Mouse (Mus musculus): Measurements from ENCODE around the gene Ap2a2.
"Not testable (repeated sequence)": the region's sequence is repeated elsewhere in the genome, so short reads cannot be mapped to it uniquely, and the experiment has no call there.

The Ap2a2 gene

DNA sequence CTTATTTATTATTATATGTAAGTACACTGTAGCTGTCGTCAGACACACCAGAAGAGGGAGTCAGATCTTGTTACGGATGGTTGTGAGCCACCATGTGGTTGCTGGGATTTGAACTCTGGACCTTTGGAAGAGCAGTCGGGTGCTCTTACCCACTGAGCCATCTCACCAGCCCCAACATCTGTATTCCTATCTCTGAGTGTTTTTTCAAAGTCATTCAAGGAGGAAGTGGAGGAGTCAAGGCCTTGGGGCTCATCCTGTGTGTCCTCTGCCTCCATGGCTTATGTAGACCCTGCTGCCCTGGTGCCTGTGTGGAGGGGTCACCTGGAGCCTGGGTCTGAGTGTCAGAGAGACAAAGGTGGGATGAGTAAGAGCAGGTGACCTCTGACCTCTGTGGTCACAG is 107.1 kb downstream of the Ap2a2 start:
- not testable (repeated sequence) for DNase-seq

DNA sequence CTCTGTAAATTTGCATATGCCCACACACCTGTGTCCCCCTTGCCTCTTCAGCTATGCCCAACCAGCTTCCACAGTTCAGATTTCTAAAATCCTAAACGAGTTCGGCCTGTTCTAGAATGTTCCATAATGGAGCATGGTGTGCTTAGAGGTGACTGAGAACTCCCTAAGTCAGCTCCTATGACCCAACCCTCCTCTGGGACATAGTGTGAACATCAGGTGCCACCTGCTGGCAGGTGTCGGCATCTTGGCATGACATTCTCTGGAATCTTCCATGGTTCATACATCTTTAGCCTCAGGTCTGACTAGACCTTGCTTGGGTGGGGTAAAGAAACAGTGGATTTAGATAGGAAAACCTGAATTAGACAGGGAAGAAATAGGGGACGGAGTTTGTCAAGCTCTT is 109.0 kb downstream of the Ap2a2 start:
- no peak for DNase-seq

DNA sequence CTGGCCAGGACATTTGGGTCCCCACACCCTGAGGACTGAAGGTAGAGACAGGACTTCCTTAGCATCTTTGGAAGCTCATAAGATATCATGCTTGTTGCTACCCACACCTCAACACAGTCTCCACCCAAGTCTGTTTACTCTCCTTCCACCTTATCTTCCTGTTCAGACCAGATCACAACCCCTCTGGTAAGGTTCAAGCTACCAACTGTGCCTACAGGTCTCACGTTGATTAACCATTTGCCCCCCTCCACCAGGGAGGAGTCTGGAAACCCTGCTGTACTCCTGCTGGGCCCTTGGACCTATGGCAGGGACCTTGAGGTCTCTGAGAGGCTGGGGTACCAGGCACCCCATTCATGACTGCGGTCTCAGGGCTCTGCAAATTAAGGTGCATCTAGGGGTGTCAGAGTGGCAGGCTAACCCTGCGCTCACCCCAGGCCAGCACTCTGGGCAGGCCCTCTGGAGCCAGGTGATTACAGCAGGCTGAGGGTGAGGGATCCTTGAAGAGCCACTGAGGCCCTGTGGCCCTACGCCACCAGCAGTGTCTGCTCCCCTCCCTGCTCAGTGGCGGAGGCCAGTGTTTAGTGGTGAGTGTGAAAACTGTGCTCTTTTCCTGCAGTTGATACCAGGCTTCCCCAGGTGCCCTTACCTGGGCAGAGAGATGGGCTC is 109.8 kb downstream of the Ap2a2 start:
- no peak for DNase-seq

DNA sequence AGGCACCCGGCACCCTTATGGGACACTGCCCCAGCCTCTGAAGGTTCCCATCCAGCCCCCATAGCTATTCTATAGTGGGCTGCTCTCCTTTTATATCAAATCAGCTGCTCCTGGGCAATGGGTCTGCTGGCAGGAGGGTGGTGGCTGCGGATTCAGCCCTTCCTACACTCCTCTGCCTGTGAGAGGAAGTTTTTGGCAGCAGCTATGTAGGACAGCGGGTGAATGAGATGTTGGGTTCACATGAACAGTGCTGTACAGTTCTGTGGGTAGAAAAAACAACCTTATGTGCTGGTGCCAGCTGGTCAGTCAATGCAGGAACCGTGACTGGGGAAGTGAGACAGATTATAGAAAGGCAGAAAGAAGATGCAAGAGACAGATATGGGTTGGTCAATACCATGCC is 116.9 kb downstream of the Ap2a2 start:
- no peak for DNase-seq

Data from heart, adult 11 months (tissue).